Mouse (Mus musculus) liver, embryonic 14.5 days (tissue): Measurements from ENCODE around the gene Erp29. TPM values are rescaled to one million over a fixed set of nuclear protein-coding genes. Genes with fewer than 3 reads are reported as not detected.

Experiments used
- ATAC-seq: fragments of 200-750 bp; cut with Nextera tagmentation; 2 replicates; pipeline ENCODE4 v1.8.0; 2017; ENCODE audit warnings: moderate number of reproducible peaks, mild to moderate bottlenecking, moderate library complexity; ENCODE audit not compliant: insufficient read depth
- DNase-seq, 3 experiments: peaks; one replicate each; pipeline ENCODE4 v3.0.0-alpha.2; 2012 to 2013; ENCODE audit warnings: low read depth in 3 of 3, low spot score in 3 of 3
- H3K27ac ChIP-seq: fragments of 300-500 bp; sonication (generic); 2 replicates; pipeline ENCODE4 v1.5.1; 2014; ENCODE audit warnings: moderate library complexity, mild to moderate bottlenecking, control low read depth, inconsistent platforms
- H3K27me3 ChIP-seq: fragments of 300-500 bp; sonication (generic); 2 replicates; pipeline ENCODE4 v1.6.1; 2014; ENCODE audit warnings: mild to moderate bottlenecking, low read length, moderate library complexity; ENCODE audit not compliant: control insufficient read depth, insufficient read depth
- H3K36me3 ChIP-seq: fragments of 300-500 bp; sonication (generic); replicated peaks from 2 replicates; pipeline ENCODE4 v1.6.1; 2014; ENCODE audit warnings: low read depth; ENCODE audit not compliant: control insufficient read depth, insufficient read depth
- H3K4me1 ChIP-seq, 2 experiments: fragments of 200-500 bp in 1 of 2; fragments of 300-500 bp in 1 of 2; sonication (generic) in 1 of 2; replicated peaks; 2 replicates each; pipeline ENCODE4 v1.6.1; 2012 to 2014; ENCODE audit warnings: antibody characterized with exemption in 1 of 2, inconsistent platforms in 1 of 2, low read length in 1 of 2; ENCODE audit not compliant: control insufficient read depth in 2 of 2, insufficient read depth in 2 of 2
- H3K4me2 ChIP-seq: fragments of 300-500 bp; sonication (generic); 2 replicates; pipeline ENCODE4 v1.6.1; 2014; ENCODE audit warnings: low read depth, mild to moderate bottlenecking, control low read depth, moderate library complexity
- H3K4me3 ChIP-seq, 2 experiments: fragments of 200-500 bp in 1 of 2; fragments of 300-500 bp in 1 of 2; sonication (generic) in 1 of 2; 2 replicates each; pipeline ENCODE4 v1.5.1; 2012 to 2014; ENCODE audit warnings: low read depth in 2 of 2, low read length in 2 of 2, mild to moderate bottlenecking in 2 of 2, control low read depth in 1 of 2, inconsistent platforms in 1 of 2, moderate library complexity in 1 of 2; ENCODE audit not compliant: insufficient read depth in 1 of 2
- H3K9ac ChIP-seq: fragments of 300-500 bp; sonication (generic); replicated peaks from 2 replicates; pipeline ENCODE4 v1.6.1; 2014; ENCODE audit warnings: mild to moderate bottlenecking, control low read depth, moderate library complexity
- H3K9me3 ChIP-seq: fragments of 300-500 bp; sonication (generic); 2 replicates; pipeline ENCODE4 v1.6.1; 2016; ENCODE audit warnings: low read length, mixed read lengths; ENCODE audit not compliant: control insufficient read depth
- CTCF ChIP-seq: IDR thresholded peaks from 2 replicates; pipeline ENCODE4 v1.5.1; 2016; ENCODE audit warnings: antibody characterized with exemption, low read depth, control low read depth
- EP300 ChIP-seq: IDR thresholded peaks from 2 replicates; pipeline ENCODE4 v1.6.1; 2016; ENCODE audit warnings: antibody characterized with exemption, low read depth
- WGBS: fragments of 180-500 bp; shearing (Covaris S2); extraction: QIAGEN DNeasy Blood & Tissue Kit; methylation state at CpG from one replicate; pipeline ENCODE4 v1.1.7; 2014; ENCODE audit not compliant: insufficient replicate concordance; 5-methylcytosine and 5-hydroxymethylcytosine counted together
- polyA plus RNA-seq, 2 experiments: library from polyadenylated mRNA; depleted of rRNA in 1 of 2; stranded (reverse) in 1 of 2; unstranded in 1 of 2; fragments of >200 nt; fragmentation: Nextera tagmentation in 1 of 2; extraction: Ambion mirVana in 1 of 2; gene quantifications; 2 replicates each; pipeline versions ENCODE4 v1.2.1 to v1.2.3; 2012 to 2014

Erp29 gene
- polyA plus RNA-seq, 2 experiments = 63.7 to 74.9 TPM

GRCm38 (mm10) chr5:121454503-121454782 lies 2.1 kb upstream of the Erp29 start:
- no peak overlapping the region for H3K27ac ChIP-seq
- H3K4me3 ChIP-seq = no peak overlapping the region
- H3K36me3 ChIP-seq = peaks cover 4% of the 10 kb centered on the region; the same call in 1 of the 2 replicates
- H3K9me3 ChIP-seq = no peaks in the 10 kb centered on the region
- H3K9ac ChIP-seq = no peak overlapping the region
- H3K27me3 ChIP-seq = no peaks in the 10 kb centered on the region
- H3K4me1 ChIP-seq = peaks cover 8 to 15% of the 10 kb centered on the region in 2 experiments
- ATAC-seq (no peak), DNase-seq (no peak)
- TF ChIP-seq EP300 (no peak), CTCF (no peak)
- WGBS = 77% methylated on average over 3 of the region's 3 CpGs
- no peak overlapping the region for H3K4me2 ChIP-seq

DNA sequence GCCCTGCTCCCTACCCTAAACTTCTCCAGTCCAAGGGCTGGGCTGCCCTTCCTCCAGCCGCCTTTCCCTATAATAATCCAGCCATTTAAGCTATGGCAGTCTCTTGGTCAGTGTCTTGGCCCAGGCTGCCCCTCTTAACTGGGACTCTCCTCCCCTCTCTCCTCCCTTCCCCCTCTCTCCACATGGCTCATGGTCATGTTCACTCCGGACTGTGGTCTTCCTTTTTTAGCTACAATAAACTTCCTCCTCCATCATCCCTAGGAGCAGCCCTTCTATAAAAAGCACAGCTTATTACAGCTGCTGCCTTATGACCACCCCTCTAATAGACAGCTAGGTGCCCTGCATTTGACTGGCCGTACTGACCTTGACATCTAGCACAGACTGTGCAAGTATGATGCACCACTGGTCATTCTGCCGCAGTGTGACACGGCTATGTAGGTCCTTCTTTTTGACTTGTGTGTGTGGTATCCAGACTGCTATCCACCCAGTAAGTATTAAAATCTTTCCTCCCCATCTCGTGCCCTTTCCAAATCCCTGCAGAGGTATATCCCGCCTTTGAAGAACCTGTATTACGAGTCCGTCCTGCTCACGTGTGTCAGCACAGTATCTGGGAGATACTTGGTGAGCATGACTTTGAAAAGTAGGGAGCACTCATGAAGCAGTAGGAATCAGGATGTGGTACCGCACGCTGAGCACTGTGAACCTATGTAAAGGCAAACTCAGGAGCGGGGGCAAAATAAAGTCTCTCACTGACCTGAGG lies 1.6 kb upstream of the Erp29 start:
- no peak for DNase-seq
- Histone ChIP-seq H3K36me3 (peaks cover 7% of the 10 kb centered on the region; the same call in 1 of the 2 replicates), H3K27me3 (no peaks in the 10 kb centered on the region), H3K4me3 (no peak overlapping the region), H3K9ac (no peak overlapping the region), H3K4me2 (peak overlapping the region; percentile 86), H3K27ac (no peak overlapping the region; the same call in 1 of the 2 replicates), H3K4me1 (peaks cover 8 to 15% of the 10 kb centered on the region in 2 experiments), H3K9me3 (no peaks in the 10 kb centered on the region)
- TF ChIP-seq EP300 (no peak), CTCF (no peak)
- WGBS = 85% methylated on average over 13 of the region's 13 CpGs
- ATAC-seq = no peak

DNA sequence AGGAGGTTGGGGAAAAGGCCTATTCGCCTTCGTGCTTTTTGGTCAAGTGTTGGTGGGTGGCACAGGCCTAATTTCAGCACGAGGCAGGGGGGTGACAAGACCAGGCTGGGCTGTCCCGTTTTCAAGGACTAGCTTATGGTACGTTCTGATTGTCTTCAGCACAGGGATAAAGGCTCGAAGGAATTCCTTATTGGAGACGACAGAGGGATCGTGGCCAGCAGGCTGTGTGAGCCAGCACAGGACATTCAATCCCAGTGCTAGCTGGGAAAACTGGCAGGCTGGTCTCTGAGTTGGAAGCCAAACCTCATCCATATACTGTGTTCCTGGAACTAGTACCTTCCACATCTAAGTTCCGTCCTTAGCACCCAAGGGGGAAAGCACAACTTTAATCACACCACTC lies 600 bp upstream of the Erp29 start:
- H3K4me2 ChIP-seq = peak overlapping the region; percentile 86
- H3K9me3 ChIP-seq = no peaks in the 10 kb centered on the region
- H3K27ac ChIP-seq = peak overlapping the region; percentile 74
- no peaks in the 10 kb centered on the region for H3K27me3 ChIP-seq
- peaks cover 8 to 15% of the 10 kb centered on the region in 2 experiments for H3K4me1 ChIP-seq
- TF ChIP-seq EP300 = no peak
- no peak for TF ChIP-seq CTCF
- H3K9ac ChIP-seq = peak overlapping the region; percentile 90
- DNase-seq (no peak), ATAC-seq (peak; percentile 4)
- H3K4me3 ChIP-seq = peak overlapping the region; percentile 73 to 91
- H3K36me3 ChIP-seq = peaks cover 15% of the 10 kb centered on the region
- 5% methylated on average over 9 of the region's 9 CpGs for WGBS

DNA sequence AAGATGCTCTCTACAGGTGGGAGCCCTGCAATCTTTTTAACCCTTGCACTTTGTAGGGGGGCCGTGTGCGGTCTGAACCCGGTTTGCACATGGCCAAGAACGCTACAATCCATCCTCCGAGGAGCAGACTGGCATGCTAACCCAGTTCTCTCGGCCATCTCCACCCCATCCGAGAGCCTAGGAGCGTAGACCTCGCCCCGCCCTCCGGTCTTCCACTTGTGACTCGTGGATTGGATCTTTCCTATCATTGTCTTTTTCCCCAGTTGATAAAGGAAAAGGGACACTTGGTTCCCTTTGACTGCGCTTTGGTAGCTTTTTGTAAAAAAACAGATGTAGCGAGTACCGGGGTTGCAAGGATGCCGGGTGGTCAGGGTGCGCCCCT lies 671 bp downstream of the Erp29 start, which contains the start of gene Tmem116:
TSS of gene Tmem116 (plus strand) at position 250 of the 382 bp plus-strand sequence.
- Histone ChIP-seq H3K27me3 (no peaks in the 10 kb centered on the region), H3K27ac (peak within 1 kb of the TSS; percentile 87), H3K9ac (peak within 1 kb of the TSS; percentile 91), H3K4me2 (peak within 1 kb of the TSS; percentile 88), H3K9me3 (no peaks in the 10 kb centered on the region), H3K4me3 (peak within 1 kb of the TSS; percentile 73 to 91), H3K4me1 (peaks cover 8 to 15% of the 10 kb centered on the region in 2 experiments), H3K36me3 (peaks cover 28% of the 10 kb centered on the region)
- TF ChIP-seq CTCF = no peak
- TF ChIP-seq EP300 = no peak
- ATAC-seq (peak; percentile 52), DNase-seq (peak in 2 of 3 experiments; percentile 53 to 58)
- WGBS = under 1% methylated on average over 17 of the region's 17 CpGs

DNA sequence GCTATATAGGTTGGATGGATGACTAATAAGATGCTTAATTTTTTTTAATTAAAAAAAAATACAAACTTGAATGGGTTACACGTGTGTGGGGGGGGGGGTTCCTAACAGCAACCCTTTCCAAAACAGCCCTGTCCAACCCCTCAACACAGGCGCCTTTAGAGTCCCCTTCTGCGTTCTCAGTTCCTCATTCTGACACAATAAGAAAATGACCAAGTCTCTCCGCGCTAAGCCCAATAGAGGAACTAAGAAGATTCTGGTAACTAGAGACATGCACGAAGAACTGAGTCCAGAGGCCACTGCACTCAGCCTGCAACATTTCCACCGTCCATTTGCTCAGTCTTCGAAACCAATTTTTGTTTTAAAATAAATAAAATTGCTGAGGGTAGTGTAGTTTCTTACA lies 1.1 kb downstream of the Erp29 start:
- TF ChIP-seq CTCF (no peak), EP300 (no peak)
- Histone ChIP-seq H3K27me3 (no peaks in the 10 kb centered on the region), H3K27ac (peak overlapping the region; percentile 87), H3K9ac (peak overlapping the region; percentile 91), H3K9me3 (no peaks in the 10 kb centered on the region), H3K4me1 (peaks cover 8 to 15% of the 10 kb centered on the region in 2 experiments), H3K4me2 (peak overlapping the region; percentile 88), H3K4me3 (peak overlapping the region; percentile 72 to 91), H3K36me3 (peaks cover 32% of the 10 kb centered on the region)
- 5% methylated on average over 8 of the region's 8 CpGs for WGBS
- ATAC-seq (no peak), DNase-seq (peak in 1 of 3 experiments; percentile 45)
